Mouse (Mus musculus): ENCODE measurements around the gene Arhgap10.

- no peak for TF ChIP-seq GATA1 (IDR thresholded peaks at IDR 0.05; ENCODE audit: low read length)
- no peak for TF ChIP-seq TAL1 (IDR thresholded peaks at IDR 0.05; ENCODE audit: low read length)
These were observed 57.4 kb downstream of the Arhgap10 start for GRCm38 (mm10) chr8:77460363-77460762.
